Mouse (Mus musculus) kidney, embryonic 14.5 days (tissue): ENCODE measurements around the gene Nme7. TPM values are rescaled to one million over a fixed set of nuclear protein-coding genes. Genes with fewer than 3 reads are reported as not detected.

Source experiments
- polyA plus RNA-seq: library from polyadenylated mRNA; unstranded; fragments of >200 nt; fragmentation: Nextera tagmentation; extraction: Ambion mirVana; gene quantifications from 2 replicates; pipeline ENCODE4 v1.2.1, GENCODE M21; 2014

Gene Nme7
- polyA plus RNA-seq, 1 experiment from 2014 or later: 47.9 TPM

Other genes starting within 250 kb of the Nme7 start
- gene Sell, start 242.1 kb upstream of the Nme7 start, polyA plus RNA-seq: 0.03 and 0.45 TPM in 2 replicates
- 0.32 TPM in 1 of 2 replicates, not detected in the other for gene Selp, start 188.9 kb upstream of the Nme7 start, polyA plus RNA-seq
- gene F5, start 152.3 kb upstream of the Nme7 start, polyA plus RNA-seq: 0.21 and 0.27 TPM in 2 replicates
- gene Slc19a2, start 55.1 kb upstream of the Nme7 start, polyA plus RNA-seq: 6.6 and 12.0 TPM in 2 replicates
- gene Ccdc181, start 28.5 kb upstream of the Nme7 start, polyA plus RNA-seq: 10.2 and 11.3 TPM in 2 replicates
- 23.9 and 25.4 TPM in 2 replicates for gene Blzf1, start 3.4 kb downstream of the Nme7 start, polyA plus RNA-seq
- 80.2 and 86.4 TPM in 2 replicates for gene Atp1b1, start 154.2 kb downstream of the Nme7 start, polyA plus RNA-seq